Mouse (Mus musculus) left cerebral cortex, postnatal 25 days (tissue): ENCODE measurements around the gene Fancl. TPM values are rescaled to one million over a fixed set of nuclear protein-coding genes. Genes with fewer than 3 reads are reported as not detected.

Source experiments
- DNase-seq, 2 experiments: peaks; one replicate each; pipeline ENCODE4 v3.0.0; 2022; ENCODE audit warnings: low spot score in 2 of 2, mixed read lengths in 1 of 2
- intact Hi-C: fragments of 180-260 bp; cut with DNase I; formaldehyde crosslinking; loops from one replicate; pipeline ENCODE4 v1.15.1; 2025
- total RNA-seq, 2 experiments: library from RNA; stranded (reverse); gene quantifications; 2 replicates each; pipeline ENCODE4 v1.2.3; 2021

Fancl gene
- total RNA-seq, 2 experiments from 2014 or later = 9.4 to 10.4 TPM

GRCm38 (mm10) chr11:26481691-26482242 is 95.8 kb downstream of the Fancl start:
- peak in 1 of 2 experiments; percentile 33 for DNase-seq
- intact Hi-C loops = no loop called here

- DNase-seq = peak; percentile 37 to 72
- intact Hi-C loops = loop anchor here (5.0 to 10.0 kb wide), 3 partner anchors 288 to 475 kb away; no protein-coding TSS in a partner anchor
Observed at GRCm38 (mm10) chr11:26489761-26490466, 104.0 kb downstream of the Fancl start.

DNA sequence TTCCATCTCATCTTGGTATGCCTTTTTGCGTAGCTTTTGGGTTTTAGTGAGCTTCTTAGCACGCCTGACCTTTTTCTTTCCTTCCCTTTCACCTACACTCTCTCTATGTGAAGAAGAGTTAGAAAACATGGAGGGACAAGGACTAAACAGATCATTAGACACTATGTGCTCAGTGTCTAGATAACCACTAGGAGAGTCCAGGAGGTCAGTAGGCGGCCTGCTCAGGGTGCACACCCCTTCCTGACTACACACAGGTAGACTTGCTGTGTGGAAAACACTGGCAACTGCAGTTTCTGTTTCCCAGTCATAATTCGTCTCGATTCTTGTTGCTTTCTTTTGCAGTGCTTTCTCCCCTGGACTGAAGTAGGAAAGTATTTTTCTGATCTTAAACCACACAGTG is 110.0 kb downstream of the Fancl start:
- DNase-seq = no peak
- intact Hi-C loops = loop anchor here (10.0 kb wide), 2 partner anchors 289 to 469 kb away; no protein-coding TSS in a partner anchor

- intact Hi-C loops = no loop called here
- DNase-seq = no peak
Observed at GRCm38 (mm10) chr11:26513683-26514082, 127.7 kb downstream of the Fancl start.

DNA sequence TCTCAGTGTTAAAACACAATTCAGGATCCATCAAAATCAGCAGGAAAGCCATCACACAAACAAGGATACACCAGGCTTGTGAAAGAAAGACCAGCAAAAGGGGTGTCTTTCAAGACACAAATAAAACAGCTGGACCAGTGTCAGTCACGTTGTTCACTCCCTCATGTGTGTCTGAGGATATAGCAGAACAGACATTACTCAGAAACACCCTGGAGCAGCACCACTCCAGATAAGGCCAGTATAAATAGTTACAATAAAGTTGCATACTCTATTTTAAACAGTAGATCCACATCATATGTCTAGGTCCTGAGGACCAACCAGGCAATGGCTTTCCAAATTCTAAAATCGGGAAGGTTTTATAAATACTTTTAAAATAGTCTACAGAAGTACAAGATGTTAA is 130.2 kb downstream of the Fancl start:
- no peak for DNase-seq
- intact Hi-C loops = no loop called here

GRCm38 (mm10) chr11:26518991-26519390 is 133.1 kb downstream of the Fancl start:
- intact Hi-C loops = no loop called here
- DNase-seq = no peak

Other genes with a start within 250 kb of the Fancl start
- 10 to 100 TPM; 12.4 to 13.0 TPM for gene 5730522E02Rik, start 175.4 kb upstream of the Fancl start, total RNA-seq
- not detected for gene Gm6899, start 207.1 kb downstream of the Fancl start, total RNA-seq
- 1 to 10 TPM; 2.4 to 3.7 TPM for gene Vrk2, start 207.9 kb downstream of the Fancl start, total RNA-seq